Mouse (Mus musculus): Measurements from ENCODE around the gene Pigv.

- TF ChIP-seq EP300 (IDR thresholded peaks at IDR 0.05): no peak
- no peak for TF ChIP-seq CTCF (IDR thresholded peaks at IDR 0.05)
These were observed 20.5 kb downstream of the Pigv start for GRCm38 (mm10) chr4:133651986-133652385.
